Mouse (Mus musculus) frontal cortex, adult 2 months (tissue): ENCODE measurements around the gene Rexo5. TPM values are rescaled to one million over a fixed set of nuclear protein-coding genes. Genes with fewer than 3 reads are reported as not detected.

ENCODE experiments used
- DNase-seq, 2 experiments: peaks; one replicate each; pipeline ENCODE4 v3.0.0; 2022; ENCODE audit warnings: low spot score in 1 of 2; ENCODE audit errors: extremely low spot score in 1 of 2
- polyA plus RNA-seq: library from polyadenylated mRNA; depleted of rRNA; stranded (reverse); fragments of >200 nt; gene quantifications from 2 replicates; pipeline ENCODE4 v1.2.3, GENCODE M21; 2012; rRNA removed

The Rexo5 gene
- 2.1 and 5.7 TPM in 2 replicates for polyA plus RNA-seq

- DNase-seq = peak; percentile 8 to 69
Observed at GRCm38 (mm10) chr7:119793586-119794250, at the start of gene Rexo5, which contains the start of gene Eri2. Rexo5 (plus strand) TSS chr7:119794006. Eri2 (minus strand) TSS chr7:119794058.

- no peak for DNase-seq
Observed at GRCm38 (mm10) chr7:119744321-119744720, 49.5 kb upstream of the Rexo5 start.

DNA sequence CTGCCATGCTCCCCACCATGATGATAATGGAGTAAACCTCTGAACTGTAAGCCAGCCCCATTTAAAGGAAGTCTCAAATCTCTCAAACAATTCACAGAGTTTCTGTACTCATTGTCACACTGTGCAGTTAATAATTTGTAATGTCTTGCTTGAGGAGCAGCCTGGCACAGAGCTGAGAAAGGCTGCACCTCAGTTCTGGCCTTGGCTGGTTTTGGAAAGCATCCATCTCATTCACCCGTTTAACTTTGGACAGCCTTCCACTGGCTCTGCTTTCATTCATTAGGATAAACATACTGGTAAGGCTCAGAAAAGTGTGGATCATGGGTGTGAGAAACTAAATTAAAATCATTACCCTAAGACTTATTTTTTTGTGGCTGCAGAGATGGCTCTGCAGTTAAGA is 47.9 kb upstream of the Rexo5 start:
- no peak for DNase-seq

GRCm38 (mm10) chr7:119748761-119749160 is 45.0 kb upstream of the Rexo5 start:
- DNase-seq = no peak

DNA sequence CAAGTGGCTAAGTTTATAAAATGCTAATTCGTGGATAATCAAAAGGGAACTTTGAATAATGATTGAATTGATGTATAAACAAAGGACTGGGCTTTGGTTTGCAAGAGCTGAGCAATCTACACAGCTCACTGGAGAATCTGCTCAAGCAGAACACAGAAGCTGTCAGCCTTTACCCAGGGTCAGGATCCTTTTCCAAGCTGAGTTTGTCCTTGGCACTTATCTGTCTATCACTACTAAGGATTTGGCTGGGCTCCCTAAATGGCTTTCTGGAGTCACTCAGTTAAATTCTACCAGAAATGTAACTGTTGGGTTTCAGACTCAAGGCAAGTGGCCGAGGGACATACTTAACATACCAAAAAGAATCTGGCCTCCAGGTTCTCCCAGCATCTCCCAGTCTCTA is 43.9 kb upstream of the Rexo5 start:
- DNase-seq = no peak

DNA sequence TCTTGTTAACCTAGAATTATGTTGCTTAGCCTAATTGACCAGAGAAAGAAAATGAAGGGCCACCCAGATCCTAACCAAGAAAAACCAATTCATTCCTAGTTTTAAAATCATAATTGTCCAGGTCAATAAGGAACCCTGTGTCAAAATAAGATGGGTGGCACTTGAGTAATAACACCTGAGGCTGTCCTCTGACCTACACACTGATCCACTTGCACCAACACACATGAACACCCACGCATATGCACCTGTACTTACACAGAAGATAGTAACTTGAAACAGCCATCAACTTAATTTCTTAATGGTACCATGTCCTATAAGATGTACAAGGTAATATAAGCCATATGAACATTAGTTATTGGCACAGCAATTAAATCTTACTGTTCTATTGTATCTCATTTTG is 40.1 kb upstream of the Rexo5 start:
- DNase-seq = no peak

DNA sequence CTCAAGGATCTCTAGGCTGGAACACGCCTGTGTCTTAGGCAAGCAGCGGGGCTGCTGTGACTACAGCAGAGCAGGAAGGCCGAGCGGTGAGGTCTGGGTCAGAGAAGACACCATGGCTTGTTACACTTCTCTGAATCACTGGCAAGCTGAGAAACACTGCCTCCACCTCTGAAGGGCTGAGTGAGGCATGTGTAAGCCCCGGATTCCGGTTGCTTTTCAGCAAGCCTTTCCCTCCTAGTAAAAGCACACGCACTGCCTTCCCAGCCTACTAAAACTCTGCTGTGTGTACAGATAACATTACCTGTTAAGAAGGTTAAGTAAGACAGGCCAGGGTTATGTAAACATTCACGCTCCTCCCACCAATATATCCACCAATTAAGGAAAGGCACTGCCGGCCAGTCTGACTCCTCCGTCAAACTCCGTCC is 33.3 kb upstream of the Rexo5 start, which contains the start of gene Acsm3:
Gene Acsm3 (plus strand): TSS at position 397 of the 425 bp plus-strand sequence.
- no peak for DNase-seq

GRCm38 (mm10) chr7:119762166-119762697 is 31.6 kb upstream of the Rexo5 start:
- DNase-seq = no peak

- DNase-seq = no peak
Observed at GRCm38 (mm10) chr7:119764377-119764776, 29.4 kb upstream of the Rexo5 start.

DNA sequence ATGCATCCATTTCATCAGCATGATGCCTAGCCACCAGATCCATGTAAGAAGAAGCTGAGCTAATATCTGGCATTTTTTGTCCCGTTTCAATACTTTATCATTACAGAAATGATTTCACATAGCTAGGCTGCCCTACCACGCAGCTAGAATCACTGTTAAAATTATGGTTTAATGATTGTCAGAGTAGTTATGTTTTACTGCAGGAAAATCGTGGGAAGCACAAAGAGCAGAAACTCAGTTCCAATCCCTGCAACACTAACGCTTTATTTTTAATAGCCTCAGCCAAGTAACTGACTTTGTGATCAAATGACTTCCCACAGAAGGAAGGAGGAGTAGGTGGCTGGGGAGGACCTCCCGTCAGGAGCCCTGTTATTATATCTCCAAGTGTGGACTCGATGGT is 26.8 kb upstream of the Rexo5 start:
- DNase-seq = no peak

DNA sequence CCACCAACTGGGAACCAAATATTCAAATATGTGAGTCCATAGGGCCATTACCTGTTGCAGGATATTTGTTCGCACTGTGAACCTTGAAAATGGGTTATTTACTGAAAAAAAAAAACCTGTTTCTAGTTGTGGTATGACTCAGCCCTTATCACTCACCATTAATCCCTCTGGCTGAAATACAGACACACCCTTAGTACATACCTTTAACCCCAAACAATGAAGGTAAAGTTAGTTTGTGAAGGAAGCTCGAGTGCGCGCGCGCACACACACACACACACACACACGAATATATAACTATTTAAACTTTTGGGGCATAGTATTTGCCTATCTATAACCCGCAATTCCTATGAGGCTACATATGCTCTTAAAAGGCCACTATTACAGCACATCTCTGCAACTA is 23.9 kb upstream of the Rexo5 start:
- DNase-seq = no peak

- DNase-seq = no peak
Observed at GRCm38 (mm10) chr7:119783453-119783852, 10.4 kb upstream of the Rexo5 start.

DNA sequence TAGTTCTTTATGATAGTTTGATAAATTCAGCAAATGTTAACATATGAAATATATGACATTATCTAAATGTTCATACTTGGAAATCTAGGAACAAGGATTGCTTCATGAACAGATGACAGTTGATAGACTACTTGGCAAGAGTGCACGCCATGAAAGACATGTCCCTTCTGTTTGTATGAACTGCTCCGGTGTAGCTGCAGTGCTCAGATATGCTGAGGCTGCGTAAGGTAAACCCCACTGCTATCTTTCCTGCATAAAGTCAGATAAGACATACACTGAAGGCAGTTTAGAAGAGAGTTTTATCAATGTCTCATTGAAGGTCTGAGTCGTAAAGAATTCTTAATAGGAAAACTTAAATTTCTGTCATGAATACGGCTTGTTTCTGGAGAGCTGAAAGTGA is 8.9 kb upstream of the Rexo5 start:
- no peak for DNase-seq

DNA sequence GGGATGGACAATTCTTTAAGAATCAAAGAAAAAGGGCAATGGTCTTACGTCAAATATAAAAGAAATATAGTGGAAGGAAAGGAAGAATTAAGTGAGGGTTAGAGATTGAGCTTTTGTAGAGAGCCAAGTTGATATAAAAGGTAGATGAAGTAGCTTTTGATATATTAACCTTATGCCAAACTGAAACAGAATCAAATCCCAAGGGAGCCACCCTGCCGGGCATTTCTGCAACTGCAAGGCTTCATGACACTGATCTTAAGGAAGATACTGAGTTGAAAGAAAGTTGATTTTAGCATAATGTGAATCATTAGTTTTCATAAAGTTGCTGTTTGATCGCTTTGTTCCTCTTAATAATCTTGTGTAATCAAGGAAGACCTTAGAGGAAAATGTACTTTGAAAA is 4.8 kb upstream of the Rexo5 start:
- DNase-seq = no peak

- no peak for DNase-seq
Observed at GRCm38 (mm10) chr7:119794251-119794638, 439 bp downstream of the Rexo5 start.

DNA sequence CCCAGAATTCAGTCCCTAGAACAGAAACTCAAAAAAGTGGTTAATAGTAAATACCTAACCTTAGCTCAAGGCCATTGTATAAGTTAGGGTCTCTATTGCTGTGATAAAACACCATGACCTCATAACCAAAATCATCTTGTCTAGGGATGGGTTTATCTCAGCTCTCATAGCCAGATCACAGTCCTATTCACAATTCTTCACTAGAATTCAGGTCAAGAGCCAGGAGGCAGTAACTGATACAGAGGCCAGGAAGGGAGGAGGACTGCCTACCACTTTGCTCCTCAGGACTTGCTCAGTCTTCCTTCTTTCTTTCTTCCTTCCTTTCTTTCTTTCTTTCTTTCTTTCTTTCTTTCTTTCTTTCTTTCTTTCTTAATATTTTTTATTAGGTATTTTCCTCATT is 1.5 kb downstream of the Rexo5 start:
- DNase-seq = no peak

DNA sequence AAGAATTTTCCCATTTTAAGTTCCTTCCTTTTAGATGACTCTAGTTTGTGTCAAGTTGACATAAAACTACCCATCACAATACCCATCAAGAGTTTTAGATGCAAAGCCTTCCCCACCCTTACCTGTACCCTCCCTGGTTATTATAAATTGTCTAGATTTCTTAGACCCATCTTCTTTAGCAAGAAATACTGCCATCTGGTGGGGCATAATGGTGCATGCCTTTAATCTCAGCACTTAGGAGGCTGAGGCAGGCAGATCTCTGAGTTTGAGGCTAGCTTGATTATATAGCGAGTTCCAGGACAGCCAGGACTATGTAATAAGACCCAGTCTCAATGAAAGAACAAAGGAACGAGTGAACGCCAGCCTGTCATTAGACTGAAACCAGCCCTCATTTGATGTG is 6.7 kb downstream of the Rexo5 start:
- no peak for DNase-seq

GRCm38 (mm10) chr7:119800991-119801390 is 7.2 kb downstream of the Rexo5 start:
- no peak for DNase-seq

GRCm38 (mm10) chr7:119807396-119807795 is 13.6 kb downstream of the Rexo5 start:
- no peak for DNase-seq

- DNase-seq = no peak
Observed at GRCm38 (mm10) chr7:119808723-119809122, 14.9 kb downstream of the Rexo5 start.

- DNase-seq = no peak
Observed at GRCm38 (mm10) chr7:119835371-119835770, 41.6 kb downstream of the Rexo5 start.

DNA sequence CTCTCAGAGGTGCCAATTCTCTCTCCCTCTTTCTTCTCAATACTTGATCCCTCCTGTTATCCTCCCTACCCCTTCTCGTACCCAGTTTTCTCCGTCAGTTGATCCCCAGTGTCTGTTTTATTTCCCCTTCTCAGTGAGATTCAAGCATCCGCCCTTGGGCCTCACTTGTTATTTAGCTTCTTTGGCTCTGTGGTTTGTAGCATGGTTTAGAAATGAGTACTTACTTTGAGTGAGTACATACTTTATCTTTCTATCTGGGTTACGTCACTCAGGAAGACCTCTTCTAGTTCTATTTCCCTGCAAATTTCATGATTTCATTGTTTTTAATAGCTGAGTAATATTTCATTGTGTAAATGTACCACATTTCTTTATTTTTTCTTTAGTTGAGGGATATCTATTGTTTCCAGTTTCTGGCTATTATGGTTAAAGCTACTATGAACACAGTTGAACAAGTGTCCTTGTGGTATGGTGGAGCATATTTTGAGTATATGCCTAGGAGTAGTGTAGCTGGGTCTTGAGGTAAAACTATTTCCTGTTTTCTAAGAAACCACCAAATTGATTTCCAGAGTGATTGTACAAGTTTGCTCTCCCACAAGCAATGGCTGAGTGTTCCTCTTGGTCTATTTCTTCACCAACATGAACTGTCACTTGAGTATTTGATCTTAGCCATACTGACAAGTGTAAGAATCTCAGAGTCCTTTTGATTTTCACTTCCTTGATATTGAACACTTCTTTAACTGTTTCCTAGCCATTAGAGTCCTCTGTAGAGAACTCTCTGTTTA is 42.4 kb downstream of the Rexo5 start:
- no peak for DNase-seq
